Mouse (Mus musculus) cerebellum, adult 11 months (tissue): ENCODE measurements around the gene H2-Q4.
"Not testable (repeated sequence)": the region's sequence is repeated elsewhere in the genome, so short reads cannot be mapped to it uniquely, and the experiment has no call there.

Experiments used
- DNase-seq: peaks from one replicate; pipeline ENCODE4 v3.0.0; 2022

Gene H2-Q4

GRCm38 (mm10) chr17:35379369-35379728 lies at the start of gene H2-Q4:
Gene H2-Q4 (plus strand): TSS chr17:35379617.
- DNase-seq = peak; percentile 38

- not testable (repeated sequence) for DNase-seq
Measured at GRCm38 (mm10) chr17:35329714-35330113, 49.7 kb upstream of the H2-Q4 start.

DNA sequence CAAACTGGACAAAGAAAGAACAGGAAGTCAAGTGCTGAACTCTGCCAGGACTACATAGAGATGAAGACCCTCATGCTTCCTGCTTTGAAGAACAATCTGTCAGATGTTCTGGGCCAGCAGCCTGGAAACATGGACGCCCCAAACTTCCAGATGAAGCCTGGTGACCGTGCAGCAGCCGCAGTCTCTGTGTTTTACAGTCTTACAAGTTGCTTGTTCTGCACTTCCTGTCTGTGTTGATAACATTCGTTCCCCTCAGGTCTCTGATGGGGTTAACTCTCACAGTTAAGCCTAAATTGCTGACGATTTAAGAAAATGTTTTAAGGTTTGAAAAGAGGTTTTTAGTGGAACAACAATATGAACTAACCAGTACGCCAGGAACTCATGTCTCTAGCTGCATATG lies 47.9 kb upstream of the H2-Q4 start:
- not testable (repeated sequence) for DNase-seq

GRCm38 (mm10) chr17:35342071-35342671 lies 37.2 kb upstream of the H2-Q4 start, which contains the start of gene H2-Q2:
Gene H2-Q2 (plus strand): TSS chr17:35342242.
- DNase-seq = no peak

DNA sequence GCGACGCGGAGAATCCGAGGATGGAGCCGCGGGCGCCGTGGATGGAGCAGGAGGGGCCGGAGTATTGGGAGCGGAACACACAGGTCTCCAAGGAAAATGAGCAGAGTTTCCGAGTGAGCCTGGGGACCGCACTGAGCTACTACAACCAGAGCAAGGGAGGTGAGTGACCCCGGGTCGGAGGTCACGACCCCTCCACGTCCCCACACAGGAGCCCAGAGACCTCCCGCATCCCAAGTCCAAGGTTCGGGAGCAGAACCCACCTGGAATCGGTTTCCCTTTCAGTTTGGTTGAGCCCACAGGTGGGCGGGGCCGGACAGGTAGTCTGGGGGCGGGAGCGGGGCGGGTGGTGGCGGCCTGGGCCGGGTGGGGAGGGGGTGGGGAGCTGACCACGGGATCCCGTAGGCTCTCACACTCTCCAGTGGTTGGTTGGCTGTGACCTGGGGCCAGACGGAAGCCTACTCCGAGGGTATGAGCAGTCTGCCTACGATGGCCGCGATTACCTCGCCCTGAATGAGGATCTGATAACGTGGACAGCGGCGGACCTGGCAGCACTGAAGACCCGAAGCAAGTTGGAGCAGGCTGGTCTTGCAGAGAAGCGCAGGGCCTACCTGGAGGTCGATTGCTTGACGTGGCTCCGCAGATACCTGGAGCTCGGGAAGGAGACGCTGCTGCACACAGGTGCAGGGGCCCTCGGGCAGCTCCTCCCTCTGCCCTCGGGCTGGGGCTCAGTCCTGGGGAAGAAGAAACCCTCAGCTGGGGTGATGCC lies 36.5 kb upstream of the H2-Q4 start:
- no peak for DNase-seq

GRCm38 (mm10) chr17:35347659-35348058 lies 31.8 kb upstream of the H2-Q4 start:
- DNase-seq = not testable (repeated sequence)

GRCm38 (mm10) chr17:35353275-35353674 lies 26.1 kb upstream of the H2-Q4 start:
- DNase-seq = not testable (repeated sequence)

GRCm38 (mm10) chr17:35354071-35354470 lies 25.3 kb upstream of the H2-Q4 start:
- DNase-seq = no peak

- DNase-seq = no peak
Measured at GRCm38 (mm10) chr17:35357086-35357485, 22.3 kb upstream of the H2-Q4 start.

GRCm38 (mm10) chr17:35358763-35359469 lies 20.5 kb upstream of the H2-Q4 start:
- DNase-seq = no peak

DNA sequence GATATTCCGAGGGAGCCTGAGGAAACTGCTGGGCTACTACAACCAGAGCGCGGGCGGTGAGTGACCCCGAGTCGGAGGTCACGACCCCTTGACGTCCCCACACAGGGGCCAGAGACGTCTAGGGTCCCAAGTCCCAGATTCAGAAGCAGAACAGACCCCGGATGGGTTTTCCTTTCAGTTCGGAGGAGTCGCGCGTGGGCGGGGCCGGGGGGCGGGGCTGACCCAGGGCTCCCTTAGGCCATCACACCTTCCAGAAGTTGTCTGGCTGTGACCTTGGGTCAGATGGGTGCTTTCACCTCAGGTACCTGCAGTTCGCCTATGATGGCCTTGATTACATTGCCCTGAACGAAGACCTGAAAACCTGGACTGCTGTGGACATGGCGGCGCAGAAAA lies 20.0 kb upstream of the H2-Q4 start:
- no peak for DNase-seq

DNA sequence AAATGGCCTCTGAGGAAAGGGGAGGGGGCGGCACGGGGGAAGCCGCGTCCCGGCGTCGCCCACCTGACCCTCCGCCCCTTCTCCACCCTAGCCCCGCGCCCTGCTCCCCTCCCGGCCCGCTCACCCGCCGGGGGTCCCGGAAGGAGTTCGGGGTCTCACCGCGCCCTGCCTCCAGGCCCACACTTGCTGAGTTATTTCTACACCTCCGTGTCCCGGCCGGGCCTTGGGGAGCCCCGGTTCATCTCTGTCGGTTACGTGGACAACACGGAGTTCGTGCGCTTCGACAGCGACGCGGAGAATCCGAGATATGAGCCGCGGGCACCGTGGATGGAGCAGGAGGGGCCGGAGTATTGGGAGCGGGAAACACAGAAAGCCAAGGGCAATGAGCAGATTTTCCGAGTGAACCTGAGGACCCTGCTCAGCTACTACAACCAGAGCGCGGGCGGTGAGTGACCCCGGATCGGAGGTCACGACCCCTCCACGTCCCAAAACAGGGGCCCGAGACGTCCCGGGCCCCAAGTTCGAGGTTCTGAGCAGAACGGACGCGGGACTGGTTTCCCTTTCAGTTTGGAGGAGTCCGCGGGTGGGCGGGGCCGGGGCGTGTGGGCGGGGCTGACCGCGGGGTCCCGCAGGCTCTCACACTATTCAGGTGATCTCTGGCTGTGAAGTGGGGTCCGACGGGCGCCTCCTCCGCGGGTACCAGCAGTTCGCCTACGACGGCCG lies 473 bp downstream of the H2-Q4 start:
- DNase-seq = no peak

DNA sequence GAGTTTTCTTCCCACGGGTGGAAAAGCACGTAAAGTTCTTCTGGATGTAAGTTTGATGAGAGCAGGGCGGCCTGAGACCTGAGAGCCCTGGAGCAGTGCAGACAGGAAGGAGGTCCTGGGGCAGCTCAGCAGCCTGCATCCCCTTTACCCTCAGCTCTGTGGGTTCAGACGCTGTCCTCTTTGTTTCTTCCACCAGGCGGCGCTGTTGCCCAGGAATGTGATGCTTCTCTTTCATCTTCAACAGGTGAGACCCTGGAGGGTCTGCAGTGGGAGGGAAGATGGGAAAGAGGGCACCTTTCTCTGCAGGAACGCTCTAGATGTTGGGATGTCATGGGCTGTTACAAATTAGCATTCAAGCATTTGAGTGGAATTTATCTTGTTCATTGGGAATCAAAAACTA lies 10.4 kb downstream of the H2-Q4 start:
- DNase-seq = not testable (repeated sequence)

DNA sequence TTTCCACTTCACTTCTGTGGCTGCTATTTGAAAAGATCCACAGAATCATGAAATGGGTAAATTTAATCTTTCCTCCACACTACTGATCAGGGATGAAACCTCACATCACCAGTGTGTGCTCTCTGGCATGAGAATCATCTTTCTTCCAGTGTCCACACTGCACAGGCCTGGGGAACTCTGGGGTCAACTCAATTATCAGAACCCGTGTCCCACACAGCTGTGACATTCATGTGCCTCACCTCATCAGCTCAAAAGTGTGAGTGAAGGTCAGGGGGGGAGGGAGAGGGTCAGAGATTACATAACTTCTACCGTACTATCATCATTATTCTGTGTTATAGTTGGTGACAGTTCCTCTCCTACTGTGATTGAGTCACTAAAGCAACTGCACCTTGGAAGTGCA lies 13.3 kb downstream of the H2-Q4 start:
- DNase-seq = not testable (repeated sequence)

DNA sequence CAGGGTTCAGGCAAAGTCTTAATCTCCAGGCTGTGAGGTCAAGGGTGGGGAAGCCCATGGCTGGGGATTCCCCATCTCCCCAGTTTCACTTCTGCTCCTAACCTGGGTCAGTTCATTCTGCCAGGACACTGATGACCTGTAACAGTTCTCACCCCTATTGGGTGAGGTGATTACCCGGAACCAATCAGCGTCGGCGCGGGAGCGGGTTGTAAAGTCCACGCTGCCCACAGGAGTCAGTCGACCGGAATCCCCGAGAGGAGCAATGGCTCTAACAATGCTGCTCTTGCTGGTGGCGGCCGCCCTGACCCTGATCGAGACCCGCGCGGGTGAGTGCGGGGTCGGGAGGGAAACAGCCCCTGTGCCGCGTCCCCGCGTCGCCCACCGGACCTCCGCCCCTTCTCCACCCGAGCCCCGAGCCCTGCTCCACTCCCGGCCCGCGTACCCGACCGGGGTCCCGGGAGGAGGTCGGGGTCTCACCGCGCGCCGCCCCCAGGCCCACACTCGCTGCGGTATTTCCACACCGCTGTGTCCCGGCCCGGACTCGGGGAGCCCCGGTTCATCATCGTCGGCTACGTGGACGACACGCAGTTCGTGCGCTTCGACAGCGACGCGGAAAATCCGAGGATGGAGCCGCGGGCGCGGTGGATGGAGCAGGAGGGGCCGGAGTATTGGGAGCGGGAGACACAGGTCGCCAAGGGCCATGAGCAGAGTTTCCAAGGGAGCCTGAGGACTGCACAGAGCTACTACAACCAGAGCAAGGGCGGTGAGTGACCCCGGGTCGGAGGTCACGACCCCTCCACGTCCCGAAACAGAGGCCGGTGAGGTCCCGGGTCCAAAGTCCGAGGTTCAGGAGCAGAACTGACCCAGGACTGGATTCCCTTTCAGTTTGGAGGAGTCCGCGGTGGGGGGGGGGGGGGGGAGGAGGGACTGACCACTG lies 14.7 kb downstream of the H2-Q4 start:
- DNase-seq = not testable (repeated sequence)

DNA sequence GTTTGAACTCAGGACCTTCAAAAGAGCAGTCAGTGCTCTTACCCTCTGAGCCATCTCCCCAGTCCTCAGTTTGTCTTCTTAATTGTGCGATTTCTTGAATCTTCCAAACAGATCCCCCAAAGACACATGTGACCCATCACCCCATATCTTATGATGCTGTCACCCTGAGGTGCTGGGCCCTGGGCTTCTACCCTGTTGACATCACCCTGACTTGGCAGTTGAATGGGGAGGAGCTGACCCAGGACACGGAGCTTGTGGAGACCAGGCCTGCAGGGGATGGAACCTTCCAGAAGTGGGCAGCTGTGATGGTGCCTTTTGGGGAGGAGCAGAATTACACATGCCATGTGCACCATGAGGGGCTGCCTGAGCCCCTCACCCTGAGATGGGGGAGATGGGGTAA lies 17.5 kb downstream of the H2-Q4 start:
- not testable (repeated sequence) for DNase-seq

GRCm38 (mm10) chr17:35413057-35413456 lies 33.6 kb downstream of the H2-Q4 start:
- not testable (repeated sequence) for DNase-seq

DNA sequence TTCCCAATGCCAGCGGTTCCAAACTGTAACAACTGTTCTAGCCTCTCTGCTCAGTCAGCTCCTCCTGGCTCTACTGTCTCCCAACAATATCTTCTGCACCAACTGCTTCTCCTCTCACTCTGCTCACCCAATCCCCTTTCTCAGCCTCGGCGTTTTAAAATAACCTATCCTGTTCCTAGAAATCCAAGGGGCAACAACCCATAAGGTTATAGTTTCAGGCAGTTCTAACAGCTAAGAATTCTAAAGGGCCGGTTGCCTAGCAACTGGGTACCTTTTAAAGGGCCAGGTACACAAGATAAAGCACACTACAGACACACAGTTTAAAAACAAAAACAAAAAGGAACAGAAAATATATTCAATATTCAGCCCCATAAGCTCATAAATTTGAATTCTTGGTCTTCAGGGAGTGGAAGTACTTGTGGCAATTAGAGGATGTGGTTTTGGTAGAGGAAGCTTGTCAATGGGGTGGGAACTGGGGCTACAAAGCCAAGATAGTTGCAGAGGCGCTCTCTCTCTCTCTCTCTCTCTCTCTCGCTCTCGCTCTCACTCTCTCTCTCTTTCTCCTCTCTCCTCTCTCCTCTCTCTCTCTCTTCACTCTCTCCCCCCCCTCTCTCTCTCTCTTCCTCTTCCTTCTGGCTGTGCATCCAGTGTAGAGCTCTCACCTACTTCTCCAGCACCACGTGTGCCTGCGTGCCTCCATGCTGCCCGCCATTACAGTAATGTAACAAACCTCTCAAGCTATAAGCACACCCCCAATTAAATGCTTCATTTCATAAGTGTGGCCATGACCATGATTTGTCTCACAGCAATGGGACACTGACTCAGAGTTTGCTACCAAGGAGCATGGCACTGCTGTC lies 36.1 kb downstream of the H2-Q4 start:
- DNase-seq = not testable (repeated sequence)

DNA sequence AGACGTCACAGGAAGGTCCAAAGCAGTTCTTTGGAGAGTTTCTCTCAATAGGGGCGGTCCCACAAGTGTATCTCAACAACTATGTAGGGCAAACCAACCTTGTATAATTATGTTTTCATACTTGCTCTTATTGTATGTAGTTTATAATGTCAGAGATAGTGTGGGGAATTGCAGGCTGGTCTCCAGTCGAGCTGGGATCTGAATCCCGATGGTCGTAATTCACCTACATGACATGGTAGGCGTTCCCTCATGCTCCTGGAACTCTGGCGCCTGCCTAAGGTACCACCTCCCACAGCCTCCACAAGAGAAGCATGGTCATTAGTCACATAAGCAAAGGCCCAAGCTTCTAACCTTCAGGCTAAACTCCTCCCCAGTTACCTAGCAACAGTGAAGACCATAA lies 39.4 kb downstream of the H2-Q4 start:
- no peak for DNase-seq

DNA sequence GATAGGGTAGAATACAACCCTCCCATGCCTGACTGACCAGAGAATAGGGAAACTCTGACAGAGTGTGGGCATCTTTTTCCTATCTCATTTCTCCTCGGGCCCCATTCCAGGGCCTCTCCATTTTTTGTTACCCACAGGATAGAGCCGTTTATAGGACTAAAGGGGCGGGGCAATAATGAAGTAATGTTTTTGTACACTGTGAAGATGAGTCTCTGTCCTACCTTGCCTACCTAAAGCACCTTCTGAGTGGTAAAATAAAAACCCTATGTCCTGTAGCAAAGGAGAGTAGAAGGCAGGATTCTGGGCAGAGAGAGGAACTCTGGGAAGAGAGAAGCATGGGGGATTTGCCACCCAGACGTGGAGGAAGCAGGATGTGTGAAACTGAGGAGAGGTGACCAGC lies 40.1 kb downstream of the H2-Q4 start:
- not testable (repeated sequence) for DNase-seq

- DNase-seq = not testable (repeated sequence)
Measured at GRCm38 (mm10) chr17:35420206-35420810, 40.9 kb downstream of the H2-Q4 start.
